Mouse (Mus musculus): Measurements from ENCODE around the gene Lce3f.
A peak's percentile ranks its signal among the peaks of the same experiment; 100 is the strongest.

Gene Lce3f

GRCm38 (mm10) chr3:92991926-92992325 is at the start of gene Lce3f:
Gene Lce3f, plus strand, starts transcription at chr3:92992226.
- no peak for DNase-seq

- no peak for DNase-seq
Observed at GRCm38 (mm10) chr3:92944186-92944585, 47.8 kb upstream of the Lce3f start, which contains the start of gene Lce3c. Gene Lce3c, plus strand, starts transcription at chr3:92944486.

- no peak for DNase-seq
Observed at GRCm38 (mm10) chr3:92957090-92957489, 34.9 kb upstream of the Lce3f start, which contains the start of gene Lce3d. Gene Lce3d, plus strand, starts transcription at chr3:92957390.

- DNase-seq = no peak
Observed at GRCm38 (mm10) chr3:92966761-92967160, 25.3 kb upstream of the Lce3f start, which contains the start of gene Lce3e. Gene Lce3e, plus strand, starts transcription at chr3:92967061.

GRCm38 (mm10) chr3:92978484-92978883 is 13.5 kb upstream of the Lce3f start:
- no peak for DNase-seq

- DNase-seq = peak; percentile 87
Observed at GRCm38 (mm10) chr3:92998691-92999090, 6.7 kb downstream of the Lce3f start.

- no peak for DNase-seq
Observed at GRCm38 (mm10) chr3:93000621-93001020, 8.6 kb downstream of the Lce3f start.

- DNase-seq = no peak
Observed at GRCm38 (mm10) chr3:93002843-93003242, 10.8 kb downstream of the Lce3f start.

- peak; percentile 84 for DNase-seq
Observed at GRCm38 (mm10) chr3:93014378-93014801, 22.4 kb downstream of the Lce3f start.

GRCm38 (mm10) chr3:93014871-93015270 is 22.8 kb downstream of the Lce3f start:
- DNase-seq = no peak

- DNase-seq = peak; percentile 4
Observed at GRCm38 (mm10) chr3:93015460-93016104, 23.6 kb downstream of the Lce3f start, which contains the start of gene Crct1. Gene Crct1, minus strand, starts transcription at chr3:93015687.

- no peak for DNase-seq
Observed at GRCm38 (mm10) chr3:93018960-93019359, 26.9 kb downstream of the Lce3f start, which contains the start of gene Lce1m. Gene Lce1m, minus strand, starts transcription at chr3:93019060.

- no peak for DNase-seq
Observed at GRCm38 (mm10) chr3:93021171-93021570, 29.1 kb downstream of the Lce3f start.

GRCm38 (mm10) chr3:93023411-93024184 is 31.6 kb downstream of the Lce3f start:
- DNase-seq = no peak

GRCm38 (mm10) chr3:93025486-93025885 is 33.5 kb downstream of the Lce3f start:
- DNase-seq = peak; percentile 4

GRCm38 (mm10) chr3:93031450-93031849 is 39.4 kb downstream of the Lce3f start:
- peak; percentile 74 for DNase-seq
